Mouse (Mus musculus) ZHBTc4 (cell line): ENCODE data around the gene Tmsb15l.
"Not testable (repeated sequence)": the region's sequence is repeated elsewhere in the genome, so short reads cannot be mapped to it uniquely, and the experiment has no call there.

Experiments used
- DNase-seq: peaks from one replicate; pipeline ENCODE4 v3.0.0-alpha.2; 2011; ENCODE audit warnings: low read depth, low spot score

Gene Tmsb15l

GRCm38 (mm10) chrX:136976424-136977084 lies at the start of gene Tmsb15l, which contains the start of gene Tmsb15b1:
TSS of gene Tmsb15l (minus strand) at chrX:136976869.
TSS of gene Tmsb15b1 (minus strand) at chrX:136976874.
- DNase-seq: peak; percentile 88

GRCm38 (mm10) chrX:137019310-137019709 lies 42.6 kb upstream of the Tmsb15l start:
- DNase-seq: peak; percentile 77

GRCm38 (mm10) chrX:137017668-137018067 lies 41.0 kb upstream of the Tmsb15l start:
- DNase-seq: no peak

- DNase-seq: peak; percentile 65
Measured at GRCm38 (mm10) chrX:137015099-137015709, 38.5 kb upstream of the Tmsb15l start.

- DNase-seq: no peak
Measured at GRCm38 (mm10) chrX:136996256-136996655, 19.6 kb upstream of the Tmsb15l start.

GRCm38 (mm10) chrX:136993641-136994040 lies 17.0 kb upstream of the Tmsb15l start:
- DNase-seq: no peak

- DNase-seq: peak; percentile 74
Measured at GRCm38 (mm10) chrX:136992978-136993547, 16.4 kb upstream of the Tmsb15l start, which contains the start of gene Zcchc18. TSS of gene Zcchc18 (plus strand) at chrX:136993155.

- no peak for DNase-seq
Measured at GRCm38 (mm10) chrX:136992191-136992965, 15.7 kb upstream of the Tmsb15l start.

- no peak for DNase-seq
Measured at GRCm38 (mm10) chrX:136991274-136991673, 14.6 kb upstream of the Tmsb15l start.

- no peak for DNase-seq
Measured at GRCm38 (mm10) chrX:136986039-136986438, 9.4 kb upstream of the Tmsb15l start.

- peak; percentile 41 for DNase-seq
Measured at GRCm38 (mm10) chrX:136978616-136979015, 1.9 kb upstream of the Tmsb15l start.

GRCm38 (mm10) chrX:136975397-136975796 lies 1.3 kb downstream of the Tmsb15l start, which contains the start of gene Tmsb15b2:
TSS of gene Tmsb15b2 (minus strand) at chrX:136975497.
- not testable (repeated sequence) for DNase-seq

- peak; percentile 25 for DNase-seq
Measured at GRCm38 (mm10) chrX:136959688-136960087, 17.0 kb downstream of the Tmsb15l start.

GRCm38 (mm10) chrX:136958300-136958699 lies 18.4 kb downstream of the Tmsb15l start:
- DNase-seq: not testable (repeated sequence)

- DNase-seq: peak; percentile 70
Measured at GRCm38 (mm10) chrX:136957583-136958279, 18.9 kb downstream of the Tmsb15l start.

- DNase-seq: no peak
Measured at GRCm38 (mm10) chrX:136937985-136938384, 38.7 kb downstream of the Tmsb15l start.

- no peak for DNase-seq
Measured at GRCm38 (mm10) chrX:136927031-136927430, 49.6 kb downstream of the Tmsb15l start, which contains the start of gene H2bfm. TSS of gene H2bfm (plus strand) at chrX:136927325.

GRCm38 (mm10) chrX:136925863-136926262 lies 50.8 kb downstream of the Tmsb15l start:
- peak; percentile 49 for DNase-seq
